Mouse (Mus musculus): Measurements from ENCODE around the gene Tatdn2. TPM values are rescaled to one million over a fixed set of nuclear protein-coding genes. Genes with fewer than 3 reads are reported as not detected.
A peak's percentile ranks its signal among the peaks of the same experiment; 100 is the strongest.

Tatdn2 gene
- polyA plus RNA-seq (2015; fragmentation: Nextera tagmentation; extraction: Ambion mirVana) = 0.94 and 1.0 TPM in 2 replicates

- ATAC-seq (ENCODE audit: low read depth) = peak; percentile 94
- peak within 1 kb of the TSS; percentile 98 for H3K27ac ChIP-seq
- peaks cover 65% of the 10 kb centered on the region for H3K36me3 ChIP-seq
- H3K4me2 ChIP-seq = peak within 1 kb of the TSS; percentile 98
- no peaks in the 10 kb centered on the region for H3K9me3 ChIP-seq (replicated peaks)
- H3K27me3 ChIP-seq = no peaks in the 10 kb centered on the region
- peak; percentile 97 for DNase-seq
- H3K9ac ChIP-seq = peak within 1 kb of the TSS; percentile 99
- WGBS (ENCODE audit: insufficient replicate concordance) = under 1% methylated on average over 58 of the region's 58 CpGs
- H3K4me3 ChIP-seq (replicated peaks) = peak within 1 kb of the TSS; percentile 98
- peaks cover 86% of the 10 kb centered on the region for H3K4me1 ChIP-seq (replicated peaks)
These were observed at the start of gene Tatdn2 for GRCm38 (mm10) chr6:113696582-113697221. TSS of gene Tatdn2 (plus strand) at chr6:113697050.

- Histone ChIP-seq H3K4me1 (replicated peaks) (peaks cover 49% of the 10 kb centered on the region), H3K27ac (peak overlapping the region; percentile 19; the same call in 1 of the 2 replicates), H3K4me3 (replicated peaks) (no peak overlapping the region), H3K4me2 (no peak overlapping the region), H3K36me3 (peaks cover 5% of the 10 kb centered on the region; the same call in 1 of the 2 replicates), H3K9ac (no peak overlapping the region), H3K27me3 (no peaks in the 10 kb centered on the region), H3K9me3 (replicated peaks) (no peaks in the 10 kb centered on the region)
- 61% methylated on average over 7 of the region's 7 CpGs for WGBS (ENCODE audit: insufficient replicate concordance)
- ATAC-seq (ENCODE audit: low read depth) = no peak
- DNase-seq = no peak
These were observed 47.3 kb upstream of the Tatdn2 start for GRCm38 (mm10) chr6:113649346-113650196.

- ATAC-seq (ENCODE audit: low read depth) (0 out of 2 replicates have a peak, but pooled peaks have one; percentile 8), DNase-seq (no peak)
- Histone ChIP-seq H3K9ac (no peak overlapping the region), H3K4me3 (replicated peaks) (no peak overlapping the region), H3K4me2 (no peak overlapping the region), H3K27ac (peak overlapping the region; percentile 19; the same call in 1 of the 2 replicates), H3K27me3 (no peaks in the 10 kb centered on the region), H3K36me3 (peaks cover 5% of the 10 kb centered on the region; the same call in 1 of the 2 replicates), H3K4me1 (replicated peaks) (peaks cover 47% of the 10 kb centered on the region), H3K9me3 (replicated peaks) (no peaks in the 10 kb centered on the region)
- WGBS (ENCODE audit: insufficient replicate concordance) = 51% methylated on average over 4 of the region's 4 CpGs
These were observed 46.6 kb upstream of the Tatdn2 start for GRCm38 (mm10) chr6:113650197-113650640.

GRCm38 (mm10) chr6:113651626-113652025 is 45.2 kb upstream of the Tatdn2 start:
- no peaks in the 10 kb centered on the region for H3K27me3 ChIP-seq
- H3K27ac ChIP-seq = peak overlapping the region; percentile 25; the same call in 1 of the 2 replicates
- DNase-seq (peak; percentile 25), ATAC-seq (ENCODE audit: low read depth) (peak; percentile 73)
- no peak overlapping the region for H3K4me3 ChIP-seq (replicated peaks)
- H3K9me3 ChIP-seq (replicated peaks) = no peaks in the 10 kb centered on the region
- WGBS (ENCODE audit: insufficient replicate concordance) = 35% methylated on average over 3 of the region's 3 CpGs
- H3K4me2 ChIP-seq = peak overlapping the region; percentile 29; the same call in 1 of the 2 replicates
- no peak overlapping the region for H3K9ac ChIP-seq
- H3K36me3 ChIP-seq = peaks cover 5% of the 10 kb centered on the region; the same call in 1 of the 2 replicates
- H3K4me1 ChIP-seq (replicated peaks) = peaks cover 46% of the 10 kb centered on the region

GRCm38 (mm10) chr6:113653551-113653950 is 43.3 kb upstream of the Tatdn2 start:
- H3K4me3 ChIP-seq (replicated peaks) = no peak overlapping the region
- H3K4me1 ChIP-seq (replicated peaks) = peaks cover 45% of the 10 kb centered on the region
- no peaks in the 10 kb centered on the region for H3K27me3 ChIP-seq
- peaks cover 3% of the 10 kb centered on the region; the same call in 1 of the 2 replicates for H3K36me3 ChIP-seq
- DNase-seq = no peak
- no peak overlapping the region for H3K4me2 ChIP-seq
- no peak overlapping the region for H3K27ac ChIP-seq
- H3K9me3 ChIP-seq (replicated peaks) = no peaks in the 10 kb centered on the region
- no peak overlapping the region for H3K9ac ChIP-seq
- no peak for ATAC-seq (ENCODE audit: low read depth)
- WGBS (ENCODE audit: insufficient replicate concordance) = 82% methylated on average over 7 of the region's 7 CpGs

- peaks cover 41% of the 10 kb centered on the region for H3K4me1 ChIP-seq (replicated peaks)
These were observed 42.7 kb upstream of the Tatdn2 start for GRCm38 (mm10) chr6:113654102-113654501.

GRCm38 (mm10) chr6:113654753-113655397 is 42.0 kb upstream of the Tatdn2 start:
- no peak overlapping the region for H3K4me3 ChIP-seq (replicated peaks)
- peaks cover 41% of the 10 kb centered on the region for H3K4me1 ChIP-seq (replicated peaks)
- no peaks in the 10 kb centered on the region for H3K27me3 ChIP-seq
- no peak overlapping the region for H3K27ac ChIP-seq
- H3K9me3 ChIP-seq (replicated peaks) = no peaks in the 10 kb centered on the region
- 65% methylated on average over 16 of the region's 16 CpGs for whole genome bisulfite sequencing (ENCODE audit: insufficient replicate concordance)
- no peak for DNase-seq
- no peak overlapping the region for H3K4me2 ChIP-seq
- no peaks in the 10 kb centered on the region for H3K36me3 ChIP-seq
- no peak overlapping the region for H3K9ac ChIP-seq
- no peak for ATAC-seq (ENCODE audit: low read depth)

More at GRCm38 (mm10) chr6:113654102-113654501, 42.7 kb upstream of the Tatdn2 start:
- no peaks in the 10 kb centered on the region for H3K27me3 ChIP-seq
- H3K27ac ChIP-seq = no peak overlapping the region
- 31% methylated on average over 8 of the region's 8 CpGs for WGBS (ENCODE audit: insufficient replicate concordance)
- H3K9ac ChIP-seq = no peak overlapping the region
- no peak overlapping the region for H3K4me2 ChIP-seq
- ATAC-seq (ENCODE audit: low read depth) (no peak), DNase-seq (no peak)
- no peak overlapping the region for H3K4me3 ChIP-seq (replicated peaks)
- H3K9me3 ChIP-seq (replicated peaks) = no peaks in the 10 kb centered on the region
- no peaks in the 10 kb centered on the region for H3K36me3 ChIP-seq

- Histone ChIP-seq H3K9ac (no peak overlapping the region), H3K9me3 (replicated peaks) (no peaks in the 10 kb centered on the region), H3K36me3 (no peaks in the 10 kb centered on the region), H3K4me3 (replicated peaks) (no peak overlapping the region), H3K27me3 (no peaks in the 10 kb centered on the region), H3K27ac (no peak overlapping the region), H3K4me1 (replicated peaks) (peaks cover 38% of the 10 kb centered on the region), H3K4me2 (no peak overlapping the region)
- ATAC-seq (ENCODE audit: low read depth) (no peak), DNase-seq (no peak)
- 83% methylated on average over 3 of the region's 3 CpGs for WGBS (ENCODE audit: insufficient replicate concordance)
These were observed 41.4 kb upstream of the Tatdn2 start for GRCm38 (mm10) chr6:113655475-113655874.

GRCm38 (mm10) chr6:113656847-113657246 is 40.0 kb upstream of the Tatdn2 start:
- Histone ChIP-seq H3K4me1 (replicated peaks) (peaks cover 38% of the 10 kb centered on the region), H3K4me3 (replicated peaks) (no peak overlapping the region), H3K27ac (0 out of 2 replicates have a peak overlapping the region, but pooled peaks have one; percentile 26), H3K9me3 (replicated peaks) (no peaks in the 10 kb centered on the region), H3K9ac (no peak overlapping the region), H3K36me3 (no peaks in the 10 kb centered on the region), H3K4me2 (no peak overlapping the region), H3K27me3 (no peaks in the 10 kb centered on the region)
- 76% methylated on average over 6 of the region's 6 CpGs for WGBS (ENCODE audit: insufficient replicate concordance)
- peak; percentile 37; the same call in 1 of the 2 replicates for ATAC-seq (ENCODE audit: low read depth)
- no peak for DNase-seq

- ATAC-seq (ENCODE audit: low read depth) = no peak
- Histone ChIP-seq H3K9ac (no peak overlapping the region), H3K4me1 (replicated peaks) (peaks cover 30% of the 10 kb centered on the region), H3K4me3 (replicated peaks) (no peak overlapping the region), H3K4me2 (no peak overlapping the region), H3K36me3 (peaks cover 4% of the 10 kb centered on the region; the same call in 1 of the 2 replicates), H3K27me3 (no peaks in the 10 kb centered on the region), H3K27ac (no peak overlapping the region), H3K9me3 (replicated peaks) (peaks cover 4% of the 10 kb centered on the region)
- WGBS (ENCODE audit: insufficient replicate concordance) = 33% methylated on average over 3 of the region's 3 CpGs
- DNase-seq = no peak
These were observed 38.6 kb upstream of the Tatdn2 start for GRCm38 (mm10) chr6:113658226-113658625.
